Mouse (Mus musculus): ENCODE measurements at regions not wholly inside any gene's neighbourhood (a gene's known extent, or its start where the extent isn't known, plus 50 kb on each side); places are given as distances from the start of the nearest gene placed in this dataset.
A peak's percentile ranks its signal among the peaks of the same experiment; 100 is the strongest.

GRCm38 (mm10) chr9:25374161-25374560, 107.2 kb upstream of the Eepd1 start:
- DNase-seq (ENCODE audit: extremely low read depth, insufficient read length, low spot score), result no peak

- no peak for DNase-seq (ENCODE audit: extremely low read depth, insufficient read length, low spot score)
These were observed 105.1 kb upstream of the Eepd1 start for GRCm38 (mm10) chr9:25376209-25376608.

GRCm38 (mm10) chr9:25377771-25378747, 103.3 kb upstream of the Eepd1 start:
- no peak for DNase-seq (ENCODE audit: extremely low read depth, insufficient read length, low spot score)

- no peak for DNase-seq (ENCODE audit: extremely low read depth, insufficient read length, low spot score)
These were observed 96.0 kb upstream of the Eepd1 start for GRCm38 (mm10) chr9:25385333-25385732.

GRCm38 (mm10) chr9:25387876-25388650, 93.3 kb upstream of the Eepd1 start:
- peak; percentile 22 for DNase-seq (ENCODE audit: extremely low read depth, insufficient read length, low spot score)

GRCm38 (mm10) chr9:25389351-25389750, 92.0 kb upstream of the Eepd1 start:
- DNase-seq (ENCODE audit: extremely low read depth, insufficient read length, low spot score), result no peak

GRCm38 (mm10) chr9:25400647-25401335, 80.6 kb upstream of the Eepd1 start:
- no peak for DNase-seq (ENCODE audit: extremely low read depth, insufficient read length, low spot score)

GRCm38 (mm10) chr9:25405848-25406247, 75.5 kb upstream of the Eepd1 start:
- DNase-seq (ENCODE audit: extremely low read depth, insufficient read length, low spot score), result no peak

GRCm38 (mm10) chr9:25408518-25408917, 72.8 kb upstream of the Eepd1 start:
- DNase-seq (ENCODE audit: extremely low read depth, insufficient read length, low spot score), result no peak

GRCm38 (mm10) chr9:25409729-25410128, 71.6 kb upstream of the Eepd1 start:
- no peak for DNase-seq (ENCODE audit: extremely low read depth, insufficient read length, low spot score)

GRCm38 (mm10) chr9:25413873-25414272, 67.5 kb upstream of the Eepd1 start:
- no peak for DNase-seq (ENCODE audit: extremely low read depth, insufficient read length, low spot score)

GRCm38 (mm10) chr9:25414315-25414714, 67.0 kb upstream of the Eepd1 start:
- no peak for DNase-seq (ENCODE audit: extremely low read depth, insufficient read length, low spot score)

- DNase-seq (ENCODE audit: extremely low read depth, insufficient read length, low spot score), result peak; percentile 6
These were observed 54.4 kb upstream of the Eepd1 start for GRCm38 (mm10) chr9:25426941-25427340.

- DNase-seq (ENCODE audit: extremely low read depth, insufficient read length, low spot score), result no peak
These were observed 51.7 kb upstream of the Eepd1 start for GRCm38 (mm10) chr9:25429450-25430213.

Data from 3134 (cell line).